Mouse (Mus musculus) lung, embryonic 16.5 days (tissue): ENCODE measurements at regions not wholly inside any gene's neighbourhood (a gene's known extent, or its start where the extent isn't known, plus 50 kb on each side); places are given as distances from the start of the nearest gene placed in this dataset. TPM values are rescaled to one million over a fixed set of nuclear protein-coding genes. Genes with fewer than 3 reads are reported as not detected.

ENCODE experiments used
- ATAC-seq: fragments of 200-750 bp; cut with Nextera tagmentation; 2 replicates; pipeline ENCODE4 v1.8.0; 2017; ENCODE audit warnings: low read depth, mild to moderate bottlenecking, moderate library complexity
- H3K27ac ChIP-seq: fragments of 300-500 bp; sonication (generic); 2 replicates; pipeline ENCODE4 v1.5.1; 2014; ENCODE audit warnings: mild to moderate bottlenecking, control low read depth, low read length
- H3K27me3 ChIP-seq: fragments of 300-500 bp; sonication (generic); 2 replicates; pipeline ENCODE4 v1.6.1; 2014; ENCODE audit warnings: low read depth, low read length, mixed read lengths; ENCODE audit not compliant: control insufficient read depth, insufficient read depth
- H3K36me3 ChIP-seq: fragments of 300-500 bp; sonication (generic); 2 replicates; pipeline ENCODE4 v1.6.1; 2014; ENCODE audit warnings: low read length; ENCODE audit not compliant: control insufficient read depth, insufficient read depth
- H3K4me1 ChIP-seq: fragments of 300-500 bp; sonication (generic); replicated peaks from 2 replicates; pipeline ENCODE4 v1.6.1; 2014; ENCODE audit warnings: low read length, mixed read lengths; ENCODE audit not compliant: control insufficient read depth, insufficient read depth
- H3K4me2 ChIP-seq: fragments of 300-500 bp; sonication (generic); 2 replicates; pipeline ENCODE4 v1.6.1; 2014; ENCODE audit warnings: low read depth, low read length, control low read depth
- H3K4me3 ChIP-seq: fragments of 300-500 bp; sonication (generic); 2 replicates; pipeline ENCODE4 v1.5.1; 2014; ENCODE audit warnings: mild to moderate bottlenecking, low read length, control low read depth
- H3K9ac ChIP-seq: fragments of 300-500 bp; sonication (generic); 2 replicates; pipeline ENCODE4 v1.6.1; 2014; ENCODE audit warnings: low read length, control low read depth
- H3K9me3 ChIP-seq: fragments of 300-500 bp; sonication (generic); 2 replicates; pipeline ENCODE4 v1.6.1; 2016; ENCODE audit warnings: low read length; ENCODE audit not compliant: control insufficient read depth
- WGBS: fragments of 180-500 bp; shearing (Covaris S2); extraction: QIAGEN DNeasy Blood & Tissue Kit; methylation state at CpG from one replicate; pipeline ENCODE4 v1.1.7; 2014; 5-methylcytosine and 5-hydroxymethylcytosine counted together
- microRNA-seq: library from miRNA; unstranded; fragments of <30 nt; microRNA quantifications from one replicate; pipeline ENCODE4, GENCODE M21; 2016

DNA sequence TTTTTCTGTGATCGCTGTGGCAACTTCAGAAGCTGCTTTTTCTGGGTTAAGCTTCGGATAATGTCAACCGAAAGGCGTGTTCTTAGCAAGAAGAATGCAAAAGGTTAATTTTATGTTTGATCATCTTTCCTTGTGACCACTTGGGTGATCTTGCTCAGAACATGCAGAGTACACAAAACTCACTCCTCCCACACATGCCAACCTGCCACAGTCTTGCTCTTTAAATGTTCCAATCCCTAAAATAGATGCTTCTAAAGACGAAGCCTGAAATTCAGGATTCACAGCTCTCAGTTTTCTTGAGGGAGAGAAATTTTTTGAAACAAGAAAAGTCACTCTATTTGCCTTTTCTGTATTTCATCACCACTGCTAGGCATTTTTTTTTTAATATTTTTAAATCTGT, 106.4 kb upstream of the Syt1 start:
- H3K4me1 ChIP-seq: no peaks in the 10 kb centered on the region
- H3K9ac ChIP-seq: no peak overlapping the region
- H3K4me3 ChIP-seq: no peak overlapping the region
- no peak for ATAC-seq
- H3K27ac ChIP-seq: no peak overlapping the region
- no peaks in the 10 kb centered on the region for H3K27me3 ChIP-seq
- WGBS: 76% methylated on average over 5 of the region's 5 CpGs
- H3K4me2 ChIP-seq: no peak overlapping the region
- no peaks in the 10 kb centered on the region for H3K36me3 ChIP-seq
- H3K9me3 ChIP-seq: no peaks in the 10 kb centered on the region

- H3K4me2 ChIP-seq: no peak overlapping the region
- no peak overlapping the region for H3K4me3 ChIP-seq
- no peaks in the 10 kb centered on the region for H3K4me1 ChIP-seq
- no peak overlapping the region for H3K27ac ChIP-seq
- no peak overlapping the region for H3K9ac ChIP-seq
- ATAC-seq: no peak
- 81% methylated on average over 4 of the region's 4 CpGs for WGBS
- no peaks in the 10 kb centered on the region for H3K36me3 ChIP-seq
- H3K9me3 ChIP-seq: no peaks in the 10 kb centered on the region
- H3K27me3 ChIP-seq: no peaks in the 10 kb centered on the region
Measured at GRCm38 (mm10) chr10:109115013-109115627, 104.3 kb upstream of the Syt1 start.

DNA sequence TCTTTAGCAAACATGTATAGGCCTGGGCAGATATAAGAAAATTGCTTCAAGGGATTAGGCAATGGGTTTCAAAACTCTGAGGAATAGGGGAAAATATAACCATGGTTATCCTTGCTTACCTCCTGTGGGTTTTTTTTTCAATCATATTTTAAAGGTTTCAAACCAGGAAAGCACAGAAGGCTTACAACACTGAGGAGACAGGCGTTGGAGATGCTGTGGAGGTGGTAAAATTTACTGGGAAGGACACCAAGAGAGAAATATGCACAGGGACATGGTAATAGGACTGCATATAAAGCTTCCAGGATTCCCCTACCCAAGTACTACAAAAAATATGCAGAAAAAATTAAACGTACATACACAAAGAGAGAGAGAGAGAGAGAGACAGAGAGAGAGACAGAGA, 95.0 kb upstream of the Syt1 start:
- H3K4me2 ChIP-seq: no peak overlapping the region
- no peak overlapping the region for H3K4me3 ChIP-seq
- ATAC-seq: no peak
- no peak overlapping the region for H3K27ac ChIP-seq
- H3K4me1 ChIP-seq: no peaks in the 10 kb centered on the region
- no peaks in the 10 kb centered on the region for H3K36me3 ChIP-seq
- H3K9ac ChIP-seq: no peak overlapping the region
- 77% methylated on average over 2 of the region's 2 CpGs for WGBS
- no peaks in the 10 kb centered on the region for H3K9me3 ChIP-seq
- no peaks in the 10 kb centered on the region for H3K27me3 ChIP-seq

DNA sequence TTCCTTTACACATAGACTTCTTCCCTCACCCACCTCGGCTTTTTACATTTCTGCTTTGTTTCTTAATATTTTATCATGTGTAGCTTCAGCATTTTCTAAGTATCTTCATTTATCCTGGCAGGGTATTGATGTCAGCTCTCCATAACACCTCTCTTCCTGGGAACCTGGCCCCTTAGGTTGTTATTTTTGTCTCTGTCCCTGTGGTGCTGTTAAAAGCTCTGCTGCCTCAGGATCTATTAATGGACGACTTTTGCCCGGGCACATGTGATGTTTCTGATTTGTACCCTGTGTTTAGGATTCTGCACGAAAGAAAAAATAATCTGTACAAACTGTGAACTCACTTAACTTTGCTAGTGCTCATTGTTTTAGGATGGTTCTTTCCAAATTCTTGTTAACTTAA, 81.4 kb upstream of the Syt1 start:
- no peak for ATAC-seq
- 64% methylated on average over 4 of the region's 4 CpGs for WGBS
- H3K4me1 ChIP-seq: no peaks in the 10 kb centered on the region
- H3K4me3 ChIP-seq: no peak overlapping the region
- H3K27ac ChIP-seq: no peak overlapping the region
- H3K9me3 ChIP-seq: no peaks in the 10 kb centered on the region
- H3K9ac ChIP-seq: no peak overlapping the region
- H3K36me3 ChIP-seq: no peaks in the 10 kb centered on the region
- no peak overlapping the region for H3K4me2 ChIP-seq
- no peaks in the 10 kb centered on the region for H3K27me3 ChIP-seq

- Histone ChIP-seq H3K27ac (no peak overlapping the region), H3K27me3 (no peaks in the 10 kb centered on the region), H3K4me2 (no peak overlapping the region), H3K4me1 (no peaks in the 10 kb centered on the region), H3K4me3 (no peak overlapping the region), H3K9me3 (no peaks in the 10 kb centered on the region), H3K9ac (no peak overlapping the region), H3K36me3 (no peaks in the 10 kb centered on the region)
- WGBS: 50% methylated on average over 7 of the region's 7 CpGs
- no peak for ATAC-seq
Measured at GRCm38 (mm10) chr10:109079773-109080172, 69.0 kb upstream of the Syt1 start.

DNA sequence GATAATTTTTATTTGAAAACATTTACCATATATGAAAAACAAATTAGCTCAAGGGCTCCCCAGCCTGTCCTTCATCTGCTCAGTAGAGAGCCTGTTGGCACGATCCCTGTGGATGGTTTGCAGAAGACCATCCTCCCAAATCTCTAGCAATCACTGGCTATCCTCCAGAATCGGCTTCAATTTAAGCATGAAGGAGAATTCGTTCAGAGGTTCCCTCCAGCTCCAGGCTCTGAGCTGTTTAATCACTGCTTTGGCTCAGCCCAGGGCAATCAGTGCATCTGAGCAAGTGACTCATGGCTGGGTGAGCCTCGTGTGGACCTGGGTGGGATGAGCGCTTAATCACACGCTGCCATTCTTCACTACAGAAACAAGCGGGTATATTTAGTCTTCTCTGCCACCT, 63.4 kb upstream of the Syt1 start:
- H3K27ac ChIP-seq: no peak overlapping the region
- H3K4me1 ChIP-seq: no peaks in the 10 kb centered on the region
- no peak overlapping the region for H3K9ac ChIP-seq
- no peaks in the 10 kb centered on the region for H3K27me3 ChIP-seq
- H3K9me3 ChIP-seq: no peaks in the 10 kb centered on the region
- H3K4me3 ChIP-seq: no peak overlapping the region
- H3K36me3 ChIP-seq: no peaks in the 10 kb centered on the region
- H3K4me2 ChIP-seq: no peak overlapping the region
- no peak for ATAC-seq
- 79% methylated on average over 7 of the region's 7 CpGs for WGBS

Small RNA genes lying in the stretch of these regions (microRNA-seq; reads per million reads assigned to microRNA genes)
- not detected for gene Gm44495
